Comparison of ENCODE assay signal across 8 mouse cellular contexts in genomic region chr1:171184314-171184713, GRCm38 (mm10). TPM values are rescaled to one million over a fixed set of nuclear protein-coding genes. Genes with fewer than 3 reads are reported as not detected.
A peak's percentile ranks its signal among the peaks of the same experiment; 100 is the strongest.
DNase-seq lines count a peak whose midpoint lies in the region; ATAC-seq lines count a peak whose summit lies in the region.

No protein-coding gene starts in this region.

- no peak overlapping the region for H3K9ac ChIP-seq in embryonic facial prominence, embryonic 14.5 days (ENCODE audit: low read depth, low read length)
- no peak overlapping the region for H3K9ac ChIP-seq in heart, embryonic 16.5 days (ENCODE audit: low read length)
- H3K9ac ChIP-seq in forebrain, embryonic 14.5 days (ENCODE audit: low read length), result no peak overlapping the region

- no peak overlapping the region for H3K4me2 ChIP-seq in embryonic facial prominence, embryonic 14.5 days (ENCODE audit: low read depth, low read length)
- H3K4me2 ChIP-seq in heart, embryonic 16.5 days (ENCODE audit: low read depth, low read length), result 0 out of 2 replicates have a peak overlapping the region, but pooled peaks have one; percentile 16
- no peak overlapping the region for H3K4me2 ChIP-seq in forebrain, embryonic 14.5 days (ENCODE audit: low read length)

- no peak overlapping the region for H3K27ac ChIP-seq in embryonic facial prominence, embryonic 14.5 days (replicated peaks; ENCODE audit: low read depth, low read length)
- H3K27ac ChIP-seq in embryonic facial prominence, embryonic 10.5 days (replicated peaks), result no peak overlapping the region
- H3K27ac ChIP-seq in heart, embryonic 16.5 days (ENCODE audit: low read length), result peak overlapping the region; percentile 82
- no peak overlapping the region for H3K27ac ChIP-seq in forebrain, embryonic 14.5 days (ENCODE audit: low read depth, low read length)

- no peak for ATAC-seq in embryonic facial prominence, embryonic 14.5 days (ENCODE audit: low read depth)
- ATAC-seq in CD4-positive, CD25-positive, alpha-beta regulatory T cell, adult 4 months, result peak; percentile 96
- ATAC-seq in heart, embryonic 16.5 days (replicated peaks; ENCODE audit: extremely low read depth, insufficient read depth, low FRiP score), result no peak
- no peak for ATAC-seq in forebrain, embryonic 14.5 days

- H3K36me3 ChIP-seq in embryonic facial prominence, embryonic 14.5 days (ENCODE audit: control insufficient read depth, insufficient read depth, low read length), result no peaks in the 10 kb centered on the region
- H3K36me3 ChIP-seq in embryonic facial prominence, embryonic 10.5 days (replicated peaks), result no peaks in the 10 kb centered on the region
- no peaks in the 10 kb centered on the region for H3K36me3 ChIP-seq in heart, embryonic 16.5 days (ENCODE audit: control insufficient read depth, insufficient read depth)
- no peaks in the 10 kb centered on the region for H3K36me3 ChIP-seq in forebrain, embryonic 14.5 days (ENCODE audit: control insufficient read depth, insufficient read depth, low read length)

- 81% methylated on average over 7 of the region's 7 CpGs for WGBS in embryonic facial prominence, embryonic 14.5 days
- 83% methylated on average over 7 of the region's 7 CpGs for WGBS in embryonic facial prominence, embryonic 10.5 days
- 43% methylated on average over 7 of the region's 7 CpGs for WGBS in heart, embryonic 16.5 days
- WGBS in forebrain, embryonic 14.5 days, result 88% methylated on average over 7 of the region's 7 CpGs

- peaks cover 10% of the 10 kb centered on the region; the same call in 1 of the 2 replicates for H3K4me1 ChIP-seq in embryonic facial prominence, embryonic 14.5 days (ENCODE audit: control insufficient read depth, insufficient read depth, low read length)
- peaks cover 28% of the 10 kb centered on the region for H3K4me1 ChIP-seq in embryonic facial prominence, embryonic 10.5 days
- H3K4me1 ChIP-seq in heart, embryonic 16.5 days (ENCODE audit: control insufficient read depth, insufficient read depth, low read length), result peaks cover 36% of the 10 kb centered on the region
- peaks cover 4% of the 10 kb centered on the region; the same call in 1 of the 2 replicates for H3K4me1 ChIP-seq in forebrain, embryonic 14.5 days (ENCODE audit: control insufficient read depth, insufficient read depth, low read length)

- H3K4me3 ChIP-seq in embryonic facial prominence, embryonic 14.5 days (ENCODE audit: low read depth, low read length), result no peak overlapping the region
- H3K4me3 ChIP-seq in embryonic facial prominence, embryonic 10.5 days, result no peak overlapping the region
- H3K4me3 ChIP-seq in heart, embryonic 16.5 days (ENCODE audit: low read length), result no peak overlapping the region
- no peak overlapping the region for H3K4me3 ChIP-seq in forebrain, embryonic 14.5 days (ENCODE audit: low read depth, low read length)

- H3K9me3 ChIP-seq in embryonic facial prominence, embryonic 14.5 days (ENCODE audit: control insufficient read depth, low read length), result no peaks in the 10 kb centered on the region
- no peaks in the 10 kb centered on the region for H3K9me3 ChIP-seq in embryonic facial prominence, embryonic 10.5 days
- H3K9me3 ChIP-seq in heart, embryonic 16.5 days (replicated peaks; ENCODE audit: control insufficient read depth, low read length), result no peaks in the 10 kb centered on the region
- no peaks in the 10 kb centered on the region for H3K9me3 ChIP-seq in forebrain, embryonic 14.5 days (replicated peaks; ENCODE audit: control insufficient read depth, low read length)

- H3K27me3 ChIP-seq in embryonic facial prominence, embryonic 14.5 days (replicated peaks; ENCODE audit: control insufficient read depth, insufficient read depth, low read length), result no peaks in the 10 kb centered on the region
- H3K27me3 ChIP-seq in embryonic facial prominence, embryonic 10.5 days (replicated peaks; ENCODE audit: low read depth, poor library complexity, severe bottlenecking), result peaks cover 2% of the 10 kb centered on the region
- no peaks in the 10 kb centered on the region for H3K27me3 ChIP-seq in heart, embryonic 16.5 days (ENCODE audit: control insufficient read depth, insufficient read depth, low read length)
- H3K27me3 ChIP-seq in forebrain, embryonic 14.5 days (replicated peaks; ENCODE audit: control insufficient read depth, insufficient read depth, low read length), result no peaks in the 10 kb centered on the region

- DNase-seq in embryonic facial prominence, embryonic 14.5 days (ENCODE audit: low spot score), result peak; percentile 9
- no peak for DNase-seq in embryonic facial prominence, embryonic 10.5 days (ENCODE audit: low spot score)
- DNase-seq in lung, postnatal 14 days, result peak; percentile 66
- no peak for DNase-seq in ovary, postnatal 36 days (ENCODE audit: low spot score)
- DNase-seq in forebrain, embryonic 14.5 days (ENCODE audit: low spot score), result no peak
- DNase-seq in MN1 (ENCODE audit: low spot score), result no peak

RNA-seq across cellular contexts. Expression of gene Pcp4l1, which starts 11.8 kb away (rescaled TPM):
- 11.3 and 14.7 TPM in 2 replicates for polyA plus RNA-seq in embryonic facial prominence, embryonic 14.5 days (2014; fragmentation: Nextera tagmentation; extraction: Ambion mirVana)
- polyA plus RNA-seq in embryonic facial prominence, embryonic 10.5 days (2016; fragmentation: Nextera tagmentation; extraction: Ambion mirVana), result 5.2 and 6.7 TPM in 2 replicates
- polyA plus RNA-seq in CD4-positive, CD25-positive, alpha-beta regulatory T cell, adult 4 months (2017; shearing (Covaris generic)), result not detected
- polyA plus RNA-seq in heart, embryonic 16.5 days (2015; fragmentation: Nextera tagmentation; extraction: Ambion mirVana), result 48.9 and 57.2 TPM in 2 replicates
- polyA plus RNA-seq in forebrain, embryonic 14.5 days (2014; fragmentation: Nextera tagmentation; extraction: Ambion mirVana), result 9.7 and 10.2 TPM in 2 replicates

RNA-seq across cellular contexts. Expression of gene Nr1i3, which starts 29.5 kb away (rescaled TPM):
- 0.15 and 0.17 TPM in 2 replicates for polyA plus RNA-seq in embryonic facial prominence, embryonic 14.5 days (2014; fragmentation: Nextera tagmentation; extraction: Ambion mirVana)
- 0.21 TPM in 2 replicates for polyA plus RNA-seq in embryonic facial prominence, embryonic 10.5 days (2016; fragmentation: Nextera tagmentation; extraction: Ambion mirVana)
- polyA plus RNA-seq in CD4-positive, CD25-positive, alpha-beta regulatory T cell, adult 4 months (2017; shearing (Covaris generic)), result under 1 TPM; 0.15 to 0.54 TPM
- polyA plus RNA-seq in heart, embryonic 16.5 days (2015; fragmentation: Nextera tagmentation; extraction: Ambion mirVana), result 0.35 and 0.43 TPM in 2 replicates
- 0.13 and 0.36 TPM in 2 replicates for polyA plus RNA-seq in forebrain, embryonic 14.5 days (2014; fragmentation: Nextera tagmentation; extraction: Ambion mirVana)

RNA-seq across cellular contexts. Expression of gene Mpz, which starts 33.8 kb away (rescaled TPM):
- 9.6 and 11.2 TPM in 2 replicates for polyA plus RNA-seq in embryonic facial prominence, embryonic 14.5 days (2014; fragmentation: Nextera tagmentation; extraction: Ambion mirVana)
- polyA plus RNA-seq in embryonic facial prominence, embryonic 10.5 days (2016; fragmentation: Nextera tagmentation; extraction: Ambion mirVana), result 0.48 and 0.91 TPM in 2 replicates
- not detected for polyA plus RNA-seq in CD4-positive, CD25-positive, alpha-beta regulatory T cell, adult 4 months (2017; shearing (Covaris generic))
- polyA plus RNA-seq in heart, embryonic 16.5 days (2015; fragmentation: Nextera tagmentation; extraction: Ambion mirVana), result 0.44 and 1.1 TPM in 2 replicates
- polyA plus RNA-seq in forebrain, embryonic 14.5 days (2014; fragmentation: Nextera tagmentation; extraction: Ambion mirVana), result 0.09 and 0.22 TPM in 2 replicates

RNA-seq across cellular contexts. Expression of gene Sdhc, which starts 33.9 kb away (rescaled TPM):
- 276 and 291 TPM in 2 replicates for polyA plus RNA-seq in embryonic facial prominence, embryonic 14.5 days (2014; fragmentation: Nextera tagmentation; extraction: Ambion mirVana)
- 260 and 264 TPM in 2 replicates for polyA plus RNA-seq in embryonic facial prominence, embryonic 10.5 days (2016; fragmentation: Nextera tagmentation; extraction: Ambion mirVana)
- polyA plus RNA-seq in CD4-positive, CD25-positive, alpha-beta regulatory T cell, adult 4 months (2017; shearing (Covaris generic)), result 100 to 1,000 TPM; 135 to 150 TPM
- polyA plus RNA-seq in heart, embryonic 16.5 days (2015; fragmentation: Nextera tagmentation; extraction: Ambion mirVana), result 622 and 629 TPM in 2 replicates
- 301 and 310 TPM in 2 replicates for polyA plus RNA-seq in forebrain, embryonic 14.5 days (2014; fragmentation: Nextera tagmentation; extraction: Ambion mirVana)

RNA-seq across cellular contexts. Expression of gene Tomm40l, which starts 38.0 kb away (rescaled TPM):
- polyA plus RNA-seq in embryonic facial prominence, embryonic 14.5 days (2014; fragmentation: Nextera tagmentation; extraction: Ambion mirVana), result 25.4 and 28.7 TPM in 2 replicates
- polyA plus RNA-seq in embryonic facial prominence, embryonic 10.5 days (2016; fragmentation: Nextera tagmentation; extraction: Ambion mirVana), result 32.4 and 33.3 TPM in 2 replicates
- polyA plus RNA-seq in CD4-positive, CD25-positive, alpha-beta regulatory T cell, adult 4 months (2017; shearing (Covaris generic)), result 10 to 100 TPM; 24.0 to 48.7 TPM
- 60.7 and 68.9 TPM in 2 replicates for polyA plus RNA-seq in heart, embryonic 16.5 days (2015; fragmentation: Nextera tagmentation; extraction: Ambion mirVana)
- 45.0 and 49.2 TPM in 2 replicates for polyA plus RNA-seq in forebrain, embryonic 14.5 days (2014; fragmentation: Nextera tagmentation; extraction: Ambion mirVana)

Comparison
In these comparisons a context has a peak if more than half of its experiments do, and no peak if none do; other contexts are left out.
1. DNase-seq: peak in embryonic facial prominence, embryonic 14.5 days (single experiment) and lung, postnatal 14 days (single experiment); none in embryonic facial prominence, embryonic 10.5 days (single experiment), ovary, postnatal 36 days (single experiment), forebrain, embryonic 14.5 days (single experiment) and MN1 (single experiment).